Mouse (Mus musculus) megakaryocyte, adult 5-6 weeks (primary cell): ENCODE measurements around the gene Utf1. TPM values are rescaled to one million over a fixed set of nuclear protein-coding genes. Genes with fewer than 3 reads are reported as not detected.
A peak's percentile ranks its signal among the peaks of the same experiment; 100 is the strongest.

Source experiments
- ATAC-seq: 2 replicates; pipeline ENCODE4 v1.8.0; 2016; ENCODE audit warnings: mild to moderate bottlenecking, inconsistent platforms; ENCODE audit not compliant: poor library complexity, severe bottlenecking
- total RNA-seq, 2 experiments: library from RNA; stranded (forward) in 1 of 2; stranded (reverse) in 1 of 2; fragments of 153-499, 151-499 nt in 1 of 2; fragments of 221-1000, 200-1000 nt in 1 of 2; gene quantifications; 2 replicates each; pipeline versions ENCODE4 v1.2.3 to v1.2.4; 2015 to 2017

Utf1 gene
- total RNA-seq, 2 experiments from 2014 or later: not detected

DNA sequence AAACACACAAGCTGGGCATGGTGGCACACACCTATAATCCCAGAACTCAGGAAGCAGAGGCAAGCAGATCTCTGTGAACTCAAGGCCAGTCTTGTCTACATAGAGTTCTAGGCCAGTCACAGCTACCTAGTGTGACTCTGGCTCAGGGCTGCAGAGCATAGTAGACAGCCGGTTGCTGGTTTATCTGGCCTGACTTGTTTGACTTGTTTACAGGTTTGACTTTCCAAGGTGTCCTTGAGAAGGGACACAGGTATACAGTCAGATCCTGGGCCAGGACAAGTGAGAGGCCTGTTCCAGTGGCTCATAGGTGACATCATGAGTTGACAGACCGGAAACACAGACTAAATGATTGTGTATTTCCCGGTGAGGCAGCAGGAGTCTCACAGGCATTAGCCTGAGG, 6.5 kb upstream of the Utf1 start:
- no peak for ATAC-seq

DNA sequence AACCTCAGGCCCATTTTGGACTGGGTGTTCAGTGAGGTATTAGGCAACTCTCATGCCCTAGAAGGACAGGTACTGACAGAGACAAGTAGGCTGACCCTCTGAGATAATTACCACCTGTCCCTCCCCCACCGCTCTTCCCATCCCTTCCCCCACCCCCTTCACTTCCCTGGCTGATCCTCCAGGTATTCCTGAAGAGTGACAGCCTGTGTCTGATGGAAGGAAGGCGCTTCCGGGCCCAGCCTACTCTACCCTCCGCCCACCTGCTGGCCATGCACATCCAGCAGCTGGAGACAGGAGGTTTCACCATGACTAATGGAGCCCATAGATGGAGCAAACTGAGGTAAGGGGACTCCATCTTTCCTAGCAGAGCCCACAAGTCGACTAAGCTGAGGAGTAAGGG, 5.8 kb upstream of the Utf1 start:
- ATAC-seq: no peak

DNA sequence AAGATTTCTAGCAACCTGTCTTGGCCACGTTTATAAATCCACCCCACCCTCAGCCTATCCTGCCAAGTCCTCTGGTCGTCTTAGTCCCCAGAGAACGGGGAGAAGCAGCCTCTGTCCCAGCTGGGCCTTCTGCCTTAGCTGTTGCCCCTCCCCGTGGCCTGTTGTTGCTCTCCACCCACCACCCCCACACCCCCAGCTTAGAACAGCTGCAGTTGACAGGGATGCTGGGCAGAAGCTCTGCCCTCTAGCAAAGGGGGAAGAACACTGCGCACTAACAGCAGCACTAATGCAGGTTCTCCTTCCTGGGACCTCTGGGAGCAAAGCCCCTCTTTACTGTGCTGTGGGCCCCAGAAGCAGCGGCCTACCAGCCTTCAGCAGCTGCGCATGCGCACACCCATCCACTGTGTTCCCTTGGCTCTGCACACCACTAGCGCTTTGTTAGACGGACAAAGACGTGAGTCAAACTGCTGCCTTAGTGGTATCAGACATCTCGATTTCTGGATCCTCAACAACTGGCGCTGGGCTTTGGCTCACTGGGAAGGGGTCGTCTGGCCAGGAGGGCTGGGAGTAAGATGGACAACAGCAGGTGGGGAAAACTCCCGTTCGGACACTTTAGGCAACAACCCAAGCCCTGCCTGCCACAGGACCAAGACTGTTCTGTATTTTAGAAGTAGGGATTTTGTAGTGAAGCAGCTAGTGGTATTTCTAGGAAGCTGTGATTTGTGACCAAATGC, 2.9 kb upstream of the Utf1 start:
- no peak for ATAC-seq

DNA sequence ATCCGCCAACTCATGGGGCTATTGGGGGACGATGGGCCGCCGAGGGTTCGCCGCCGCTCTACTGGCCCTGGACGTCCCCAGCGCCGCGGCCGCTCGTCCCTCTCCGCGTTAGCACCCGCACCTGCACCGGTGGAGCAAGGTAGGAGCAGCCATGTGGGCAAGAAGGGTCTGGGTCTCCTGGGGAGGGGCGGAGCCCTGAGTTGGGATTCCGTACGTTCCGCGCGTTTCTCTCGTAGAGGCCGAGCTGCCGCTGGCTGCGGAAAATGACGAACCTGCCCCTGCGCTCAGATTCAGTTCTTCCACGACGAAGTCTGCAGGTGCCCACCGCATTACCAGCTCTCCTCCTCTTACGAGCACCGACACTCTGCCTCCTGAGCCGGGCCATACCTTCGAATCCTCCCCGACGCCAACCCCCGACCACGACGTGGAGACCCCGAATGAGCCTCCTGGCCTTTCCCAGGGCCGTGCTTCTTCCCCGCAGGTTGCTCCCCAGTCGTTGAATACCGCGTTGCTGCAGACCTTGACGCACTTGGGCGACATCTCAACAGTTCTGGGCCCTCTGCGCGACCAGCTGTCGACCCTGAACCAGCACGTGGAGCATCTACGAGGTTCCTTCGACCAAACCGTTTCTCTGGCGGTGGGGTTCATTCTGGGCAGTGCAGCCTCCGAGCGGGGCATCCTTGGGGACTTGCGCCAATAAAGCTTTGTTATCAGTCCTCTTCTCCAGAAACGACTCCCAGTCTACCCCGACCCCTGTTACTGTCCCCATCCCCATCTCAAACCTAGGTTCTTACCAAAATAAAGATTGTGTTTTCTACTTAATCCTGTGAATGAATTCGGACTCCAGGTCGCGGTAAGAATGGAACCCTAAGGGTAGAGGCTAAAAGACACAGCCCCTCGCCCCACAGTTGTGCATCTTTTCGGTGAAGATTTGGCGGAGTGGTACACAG, 977 bp downstream of the Utf1 start:
- 0 out of 2 replicates have a peak, but pooled peaks have one; percentile 4 for ATAC-seq

DNA sequence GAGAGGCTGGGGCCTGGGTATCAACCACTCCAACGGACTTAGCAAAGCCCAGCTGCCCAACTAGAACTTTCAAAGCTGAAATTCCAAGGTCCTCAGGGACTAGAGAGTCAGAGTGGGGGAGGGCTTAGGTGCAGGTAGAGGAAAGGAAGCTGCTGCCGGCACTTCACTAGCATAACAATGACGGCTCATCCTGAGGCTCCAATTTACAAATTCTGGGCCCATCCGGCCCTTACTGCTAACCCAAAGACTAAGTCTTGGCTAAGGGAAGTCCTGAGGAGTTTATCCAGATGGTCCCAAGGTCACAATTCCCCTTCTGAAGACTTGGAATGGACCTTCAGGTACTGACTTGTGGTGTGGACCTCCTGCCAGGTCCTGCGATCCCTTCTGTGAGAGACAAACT, 1.9 kb downstream of the Utf1 start:
- no peak for ATAC-seq

DNA sequence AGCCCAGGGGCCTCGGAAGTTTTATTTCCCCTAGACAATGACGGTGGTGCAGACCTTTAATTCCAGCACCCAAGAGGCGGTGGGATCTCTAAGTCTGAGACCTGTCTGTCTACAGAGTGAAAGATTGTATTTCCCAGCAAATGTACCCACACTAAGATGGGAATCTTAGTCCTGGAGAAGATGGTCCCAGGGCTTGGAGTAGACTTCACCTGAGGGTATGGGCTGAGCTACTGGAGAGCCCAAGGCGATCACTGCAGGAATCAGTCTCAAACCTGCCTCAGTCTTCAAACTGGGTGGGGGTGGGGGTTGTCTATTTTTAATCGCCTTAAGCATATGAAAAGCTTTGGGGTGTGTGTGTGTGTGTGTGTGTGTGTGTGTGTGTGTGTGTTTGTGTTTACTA, 2.4 kb downstream of the Utf1 start:
- ATAC-seq: no peak

DNA sequence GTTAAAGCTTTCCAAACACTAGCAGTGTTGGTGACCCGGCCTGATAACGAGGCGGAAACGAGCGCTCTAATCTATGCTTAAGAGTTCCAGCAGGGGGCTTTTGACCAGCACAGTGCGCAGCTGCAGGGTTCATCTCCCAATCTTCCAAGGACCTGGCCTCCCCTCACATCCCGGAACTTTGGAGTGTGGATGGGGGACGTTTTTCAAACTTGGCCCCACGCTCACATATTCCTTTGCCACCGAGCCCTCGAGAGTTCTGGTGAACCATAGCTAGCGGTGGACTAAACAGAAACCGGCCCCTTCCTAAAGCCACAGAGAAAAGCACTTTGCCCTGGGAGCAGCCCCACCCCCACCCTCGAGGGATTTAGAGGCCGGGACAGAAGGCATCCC, 6.3 kb downstream of the Utf1 start:
- peak; percentile 81 for ATAC-seq

DNA sequence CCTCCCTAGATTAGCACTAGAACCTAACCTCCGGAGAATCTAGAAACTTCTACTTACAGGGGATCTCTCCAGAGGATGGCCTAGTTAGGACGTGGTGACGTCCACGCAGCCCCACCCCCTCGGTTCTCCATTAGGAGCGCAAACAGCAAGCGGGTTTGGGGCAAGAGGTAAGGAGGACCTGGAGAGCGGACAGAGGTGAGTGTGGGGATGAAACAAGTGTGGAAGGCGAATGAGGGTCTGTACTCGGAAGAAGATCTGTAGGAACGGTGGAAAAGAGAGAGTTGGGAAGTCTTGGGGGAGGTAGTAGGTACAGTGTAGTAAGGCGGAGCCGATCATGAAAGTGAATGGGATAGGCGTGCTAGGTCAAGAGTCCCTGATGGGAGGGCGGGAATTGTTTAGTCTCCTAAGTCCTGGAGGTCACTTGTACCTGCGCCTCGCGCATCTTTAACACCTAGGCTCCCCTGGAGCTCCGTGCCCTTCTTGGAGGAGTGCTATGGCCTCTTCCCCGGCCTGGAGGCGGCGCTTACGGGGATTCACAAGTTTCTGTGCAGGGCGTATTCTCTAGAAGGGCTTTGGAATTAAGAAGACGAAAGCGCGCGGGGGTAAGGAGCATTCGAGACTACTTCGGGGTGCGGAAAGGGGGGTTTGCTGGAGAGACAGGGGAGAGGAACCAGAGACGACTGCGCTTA, 6.8 kb downstream of the Utf1 start:
- peak; percentile 76 for ATAC-seq

DNA sequence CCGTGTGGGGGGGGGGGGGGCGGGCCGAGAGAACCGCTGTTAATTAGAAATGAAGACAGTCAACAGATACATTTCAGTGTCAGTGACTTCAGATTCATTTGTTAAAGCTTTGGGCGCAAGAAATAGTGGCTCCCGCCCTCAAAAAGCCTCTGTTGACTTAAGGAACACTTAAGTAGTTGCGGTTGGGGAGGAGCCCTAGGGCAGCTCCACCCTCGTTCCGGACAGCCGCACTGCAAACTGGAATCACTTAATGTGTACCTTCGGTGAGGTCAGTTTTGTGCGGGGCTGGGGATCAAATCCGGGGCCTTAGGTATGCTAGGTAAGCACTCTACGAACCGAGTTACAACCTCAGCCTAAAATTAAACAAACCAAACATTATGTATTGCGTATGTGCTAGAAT, 7.5 kb downstream of the Utf1 start:
- peak; percentile 51 for ATAC-seq

DNA sequence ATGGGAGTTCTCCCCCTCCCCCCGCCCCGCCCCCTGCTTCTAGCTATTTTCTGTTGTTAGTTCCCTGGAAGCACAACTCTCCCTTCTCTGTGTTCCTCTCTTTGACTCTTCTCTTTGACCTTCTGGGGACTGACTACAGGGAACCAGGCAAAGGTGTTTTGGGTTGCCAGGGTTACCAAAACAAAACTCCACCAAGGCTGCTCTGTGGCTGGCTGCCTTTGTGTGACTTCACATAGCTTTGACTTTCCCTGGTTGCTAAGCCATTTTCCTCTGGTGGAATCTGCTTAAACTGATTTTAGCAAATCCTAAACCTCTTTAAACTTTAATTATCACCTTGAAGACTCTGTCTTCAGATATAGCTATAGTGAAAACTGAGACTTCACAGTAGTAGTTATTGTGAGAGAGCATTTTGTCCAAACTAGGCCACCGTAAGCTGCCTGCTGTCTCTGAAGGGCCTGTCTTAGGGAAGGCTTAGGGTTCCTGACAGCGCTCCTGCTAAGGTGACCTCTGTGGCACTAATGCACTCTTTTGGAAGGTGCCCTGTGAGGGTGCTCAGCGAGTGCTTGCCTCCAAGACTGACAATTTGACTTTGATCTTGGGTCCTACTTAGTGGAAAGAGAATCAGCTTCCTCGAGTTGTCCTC, 8.5 kb downstream of the Utf1 start:
- no peak for ATAC-seq

DNA sequence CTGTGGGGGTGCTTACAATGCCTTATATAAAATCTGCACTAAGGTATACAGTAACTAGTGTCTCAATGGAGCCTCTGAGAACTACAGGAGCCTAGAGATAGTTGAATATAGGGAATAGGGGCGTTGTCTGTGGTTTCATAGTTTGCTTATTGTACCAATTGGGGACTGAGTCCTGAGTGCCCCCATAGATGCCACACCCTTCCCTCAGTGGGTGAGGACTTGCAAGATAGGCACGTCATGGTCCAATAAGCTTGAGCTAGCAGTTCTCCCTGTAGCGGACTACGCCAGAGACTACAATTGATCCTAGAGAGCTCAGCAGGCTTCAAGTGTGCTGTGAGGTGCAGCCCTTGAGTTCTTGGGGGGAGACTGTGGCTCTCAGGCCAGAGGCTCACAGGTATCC, 11.9 kb downstream of the Utf1 start:
- ATAC-seq: no peak

DNA sequence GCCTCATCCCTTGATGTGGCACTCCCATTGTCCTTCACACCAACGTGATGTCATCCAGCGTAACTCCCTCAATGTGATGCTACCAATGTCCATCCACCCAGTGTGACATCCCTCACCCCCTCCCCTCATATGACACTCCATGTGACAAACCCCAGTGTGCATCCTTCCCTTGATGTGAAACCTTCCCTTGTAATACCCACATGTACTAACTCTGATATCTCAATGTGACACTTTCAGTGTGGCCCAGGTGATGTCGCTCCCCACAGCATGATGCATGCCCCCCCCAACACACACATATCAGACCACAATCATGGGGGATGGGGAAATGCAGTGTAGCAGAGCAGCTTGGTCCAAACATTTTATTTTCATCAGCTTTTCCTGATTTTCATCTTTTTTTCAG, 13.1 kb downstream of the Utf1 start:
- no peak for ATAC-seq

DNA sequence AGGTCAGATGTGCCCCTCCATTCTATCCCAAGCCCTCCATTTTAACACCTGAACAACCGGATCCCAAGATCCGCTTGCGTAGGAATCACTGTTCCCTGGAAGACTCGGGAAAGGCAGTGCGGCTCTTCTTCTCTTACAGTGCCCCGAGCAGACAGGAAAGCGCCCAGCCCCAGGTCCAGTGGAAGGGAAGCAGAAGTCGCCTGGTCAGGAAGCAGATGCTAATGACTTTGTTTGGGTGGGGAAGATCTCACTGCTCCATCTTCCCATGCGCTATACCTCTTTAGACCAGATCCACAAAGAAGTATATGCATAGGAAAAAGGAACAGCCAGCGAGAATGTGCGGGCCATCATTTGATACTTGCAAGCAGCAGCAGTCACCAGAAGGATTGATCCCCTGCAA, 13.8 kb downstream of the Utf1 start:
- ATAC-seq: peak; percentile 86

DNA sequence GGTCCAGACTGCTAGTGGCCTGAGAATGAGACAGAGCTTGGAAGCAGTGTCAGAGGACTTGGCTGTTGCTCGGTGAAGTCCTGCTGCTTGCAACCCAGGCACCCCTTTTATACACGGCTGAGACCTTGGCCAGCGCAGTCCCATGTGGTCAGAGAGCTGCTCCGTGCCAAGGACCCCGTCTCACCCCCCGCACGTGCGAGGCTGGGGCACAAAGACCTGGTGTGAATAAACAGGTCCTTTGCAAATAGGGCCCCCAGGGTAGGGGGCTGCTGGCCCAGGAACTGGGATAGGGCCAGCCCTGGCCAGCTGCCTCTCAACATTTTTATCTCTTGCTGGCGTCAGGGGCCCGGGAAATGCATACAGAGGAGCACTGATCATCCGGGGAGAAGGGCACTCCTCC, 14.4 kb downstream of the Utf1 start:
- ATAC-seq: no peak

DNA sequence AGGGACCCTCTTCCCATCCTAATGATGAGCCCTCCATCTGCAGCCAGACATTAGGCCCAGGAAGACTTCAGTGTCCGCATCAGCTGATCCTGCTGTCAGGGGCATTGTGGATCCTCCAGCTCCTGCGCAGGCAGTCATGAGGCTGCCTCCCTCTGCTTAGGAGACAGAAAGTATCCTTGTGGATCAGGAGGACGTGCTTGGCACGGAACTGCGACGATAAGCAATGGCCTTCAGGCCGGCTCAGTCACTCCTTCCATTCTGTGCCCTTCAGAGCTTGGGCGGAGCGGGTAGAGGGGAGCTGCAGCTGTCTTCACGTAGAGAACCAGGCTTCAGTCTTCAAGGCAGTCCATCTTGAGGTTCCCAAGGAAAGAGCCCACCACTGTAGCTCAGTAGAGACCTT, 17.6 kb downstream of the Utf1 start:
- no peak for ATAC-seq

DNA sequence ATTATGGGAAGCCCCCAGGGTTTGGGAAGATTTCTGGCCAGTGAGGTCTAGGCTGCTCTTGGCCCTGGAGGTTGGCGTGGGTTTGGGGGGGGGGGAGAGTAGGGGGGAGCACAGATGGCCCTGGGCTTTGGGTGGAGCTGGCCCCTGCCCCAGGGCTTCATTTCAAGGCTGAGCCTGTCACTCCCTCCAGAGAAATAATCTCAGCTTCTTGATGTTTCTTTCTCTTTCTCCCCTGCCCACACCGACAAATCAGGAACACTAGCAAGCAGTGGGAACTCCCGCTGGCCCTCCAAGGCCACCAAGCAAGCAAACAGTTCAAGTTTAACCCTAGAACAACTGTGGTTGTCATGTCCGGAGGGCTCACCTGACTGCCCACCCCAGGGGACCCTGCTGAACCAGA, 20.2 kb downstream of the Utf1 start:
- ATAC-seq: no peak

DNA sequence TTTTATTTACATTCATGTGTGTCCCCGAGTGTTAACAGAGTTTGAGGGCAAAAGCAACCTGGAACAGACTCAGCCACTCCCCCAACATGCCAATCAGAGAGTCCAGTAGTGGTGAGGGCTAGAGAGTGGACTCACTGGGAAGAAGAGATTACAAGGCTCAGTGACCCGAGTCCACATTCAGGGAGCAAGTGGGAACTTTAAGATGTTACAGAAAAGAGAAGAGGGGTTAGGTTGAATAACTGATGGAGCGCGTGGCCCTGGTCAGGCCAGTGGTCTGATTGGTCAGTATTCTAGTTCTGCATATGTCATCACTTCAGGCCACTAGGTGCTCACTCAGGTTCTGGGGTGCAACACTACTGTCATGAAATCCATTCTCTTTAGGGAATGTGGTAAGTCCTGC, 23.6 kb downstream of the Utf1 start:
- ATAC-seq: no peak

DNA sequence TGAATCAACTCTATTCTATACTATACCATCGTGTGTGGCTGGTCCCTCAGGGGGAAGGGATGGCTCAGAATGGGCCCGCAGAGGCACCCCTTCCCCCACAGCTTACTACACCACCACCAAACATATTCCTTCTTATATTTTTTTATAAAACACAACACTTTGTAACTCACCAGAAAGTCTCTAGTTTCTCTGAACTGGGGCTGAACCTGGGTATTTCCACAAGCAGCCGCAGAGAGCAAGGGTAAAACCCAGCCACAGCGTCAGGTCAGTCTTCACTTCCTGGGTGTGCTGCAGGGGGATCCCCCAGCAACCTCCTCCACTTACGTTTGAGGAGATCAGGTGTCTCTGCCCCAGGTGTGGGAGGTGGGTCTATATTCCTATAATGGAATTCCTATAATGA, 24.8 kb downstream of the Utf1 start:
- no peak for ATAC-seq

DNA sequence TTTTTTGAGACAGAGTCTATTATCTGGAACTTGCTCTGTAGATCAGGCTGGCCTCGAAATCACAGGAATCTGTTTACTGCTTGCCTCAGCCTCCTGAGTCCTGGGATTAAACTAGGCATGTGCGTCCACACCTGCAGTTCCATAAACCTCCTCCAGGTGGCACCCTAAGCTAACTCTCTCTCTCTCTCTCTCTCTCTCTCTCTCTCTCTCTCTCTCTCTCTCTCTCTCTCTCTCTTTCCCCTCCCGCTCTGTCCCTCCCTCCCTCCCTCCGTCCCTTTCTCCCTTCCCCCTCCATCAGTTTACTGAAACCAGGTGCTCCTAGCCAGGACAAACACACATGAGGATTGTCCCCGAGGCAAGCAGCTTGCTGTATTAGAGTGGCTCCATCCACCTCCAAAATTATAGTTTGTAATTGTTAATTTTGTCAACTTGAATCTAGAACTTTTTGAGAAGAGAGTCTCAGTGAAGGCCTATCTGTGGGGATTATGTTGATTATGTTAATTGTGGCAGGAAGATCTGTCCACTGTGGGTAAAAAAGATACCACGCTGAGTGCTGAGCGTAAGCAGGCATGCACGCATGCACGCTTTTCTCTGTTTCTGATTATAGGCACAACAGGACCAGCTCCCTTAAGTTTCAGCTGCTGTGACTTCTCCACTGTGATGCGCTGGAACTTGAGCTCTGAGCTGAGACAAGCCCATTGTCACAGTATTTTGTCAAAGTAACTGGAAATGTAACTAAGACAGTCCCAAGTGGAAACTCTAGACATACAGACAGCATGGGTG, 25.9 kb downstream of the Utf1 start:
- 0 out of 2 replicates have a peak, but pooled peaks have one; percentile 21 for ATAC-seq

DNA sequence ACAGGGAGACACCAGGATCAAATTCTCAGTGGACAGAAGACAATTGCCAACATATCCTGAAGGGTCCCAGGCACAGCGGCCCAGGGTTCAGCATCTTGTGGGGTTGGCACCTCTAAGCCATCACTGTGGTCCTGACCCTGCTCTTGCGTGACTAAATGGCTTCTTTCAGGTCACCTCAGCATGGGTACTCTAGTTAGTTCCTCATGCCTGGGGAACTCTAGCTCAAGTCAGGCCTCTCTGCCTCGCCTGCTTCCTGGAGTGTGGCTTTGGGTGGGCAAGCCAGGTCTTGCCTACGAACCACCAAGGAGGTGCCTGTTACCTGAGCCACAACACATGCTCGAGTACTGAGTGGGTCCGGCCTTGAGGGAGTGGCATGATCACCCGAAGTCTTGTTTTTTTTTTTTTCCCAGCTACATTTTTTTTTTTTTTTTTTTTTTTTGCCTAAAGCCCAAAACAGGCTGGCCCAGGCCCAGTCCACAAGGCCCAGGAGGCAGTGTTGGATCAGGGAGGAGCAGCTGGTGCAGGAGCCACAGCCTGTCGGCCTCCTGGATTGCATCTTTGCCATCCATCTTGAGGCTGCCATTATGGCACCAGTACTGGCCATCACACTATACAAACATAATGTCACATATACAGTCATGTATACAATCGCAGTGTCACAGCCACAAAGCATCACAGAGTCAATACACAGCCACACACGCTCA, 26.8 kb downstream of the Utf1 start:
- ATAC-seq: no peak
